Mouse (Mus musculus) G1E (cell line): ENCODE measurements around the gene Ccdc187.

Experiments
- CTCF ChIP-seq: IDR thresholded peaks from 2 replicates; pipeline ENCODE4 v1.5.1; 2012; ENCODE audit warnings: low read depth, low read length, inconsistent platforms, mixed read lengths
- GATA1 ChIP-seq: IDR thresholded peaks from 2 replicates; pipeline ENCODE4 v1.6.1; 2012; ENCODE audit warnings: borderline replicate concordance, low read length, inconsistent platforms, mixed read lengths
- GATA2 ChIP-seq: IDR thresholded peaks from 2 replicates; pipeline ENCODE4 v1.6.1; 2012; ENCODE audit warnings: low read depth, low read length, inconsistent platforms, borderline replicate concordance
- POLR2AphosphoS5 ChIP-seq: IDR thresholded peaks from 2 replicates; pipeline ENCODE4 v1.6.1; 2012; ENCODE audit warnings: low read depth, low read length, inconsistent platforms; ENCODE audit not compliant: insufficient replicate concordance
- TAL1 ChIP-seq: conservative IDR thresholded peaks from 2 replicates; pipeline ENCODE4 v1.6.1; 2012; ENCODE audit warnings: low read depth, low read length, inconsistent platforms, mixed read lengths

GRCm38 (mm10) chr2:26294457-26294856 lies at the start of gene Ccdc187:
- TF ChIP-seq GATA1 (no peak), CTCF (no peak), TAL1 (no peak), POLR2AphosphoS5 (no peak), GATA2 (no peak)
